7 mouse cellular contexts compared by ENCODE assay signal in genomic region chr7:16308093-16308492, GRCm38 (mm10). TPM values are rescaled to one million over a fixed set of nuclear protein-coding genes. Genes with fewer than 3 reads are reported as not detected.
DNase-seq lines count a peak whose midpoint lies in the region; ATAC-seq and TF ChIP-seq lines count a peak whose summit lies in the region.
"Not testable (repeated sequence)": the region's sequence is repeated elsewhere in the genome, so short reads cannot be mapped to it uniquely, and the experiment has no call there.

Bbc3 (plus strand) TSS chr7:16308393.

- H3K27me3 ChIP-seq in forebrain, embryonic 16.5 days (replicated peaks; ENCODE audit: control insufficient read depth, insufficient read depth, low read length); hindbrain, embryonic 11.5 days (ENCODE audit: control insufficient read depth, insufficient read depth, low read length); kidney, postnatal 0 days (ENCODE audit: insufficient read depth, low read length); lung, embryonic 16.5 days (ENCODE audit: control insufficient read depth, insufficient read depth, low read depth, low read length); neural tube, embryonic 12.5 days (replicated peaks): not testable (repeated sequence)
- peaks cover 29% of the 10 kb centered on the region for H3K27me3 ChIP-seq in limb, embryonic 12.5 days

- ATAC-seq in forebrain, embryonic 16.5 days; hindbrain, embryonic 11.5 days (ENCODE audit: low FRiP score); kidney, postnatal 0 days (replicated peaks; ENCODE audit: low FRiP score, low read depth); limb, embryonic 12.5 days (ENCODE audit: insufficient number of reproducible peaks, insufficient read depth, low FRiP score, low TSS enrichment, low read depth); lung, embryonic 16.5 days (ENCODE audit: low read depth); neural tube, embryonic 12.5 days (ENCODE audit: low FRiP score, low read depth): not testable (repeated sequence)

- TF ChIP-seq POLR2A in cortical plate, adult 2 months (IDR thresholded peaks at IDR 0.05; ENCODE audit: extremely low read depth, insufficient read depth, low read length): not testable (repeated sequence)

- peak within 1 kb of the TSS; percentile 98 for H3K4me3 ChIP-seq in cortical plate, adult 2 months (ENCODE audit: insufficient read depth, low read length)
- H3K4me3 ChIP-seq in forebrain, embryonic 16.5 days (replicated peaks; ENCODE audit: low read length): peak within 1 kb of the TSS; percentile 75
- peak within 1 kb of the TSS; percentile 73 for H3K4me3 ChIP-seq in hindbrain, embryonic 11.5 days (ENCODE audit: low read depth, low read length)
- peak within 1 kb of the TSS; percentile 80 for H3K4me3 ChIP-seq in kidney, postnatal 0 days (replicated peaks; ENCODE audit: low read depth, low read length)
- peak within 1 kb of the TSS; percentile 69 for H3K4me3 ChIP-seq in limb, embryonic 12.5 days (replicated peaks)
- H3K4me3 ChIP-seq in lung, embryonic 16.5 days (ENCODE audit: low read length): peak within 1 kb of the TSS; percentile 72
- H3K4me3 ChIP-seq in neural tube, embryonic 12.5 days: peak within 1 kb of the TSS; percentile 80

- DNase-seq in hindbrain, embryonic 11.5 days (ENCODE audit: low spot score); kidney, postnatal 0 days (ENCODE audit: low spot score): not testable (repeated sequence)

- H3K9me3 ChIP-seq in forebrain, embryonic 16.5 days (ENCODE audit: control insufficient read depth, low read length); hindbrain, embryonic 11.5 days (ENCODE audit: control insufficient read depth, low read length); kidney, postnatal 0 days (replicated peaks; ENCODE audit: low read length); limb, embryonic 12.5 days; lung, embryonic 16.5 days (ENCODE audit: control insufficient read depth, low read length); neural tube, embryonic 12.5 days: not testable (repeated sequence)

- peak within 1 kb of the TSS; percentile 63 for H3K9ac ChIP-seq in forebrain, embryonic 16.5 days (replicated peaks; ENCODE audit: low read depth, low read length)
- H3K9ac ChIP-seq in hindbrain, embryonic 11.5 days (ENCODE audit: low read depth, low read length): peak within 1 kb of the TSS; percentile 61
- peak within 1 kb of the TSS; percentile 67 for H3K9ac ChIP-seq in kidney, postnatal 0 days (ENCODE audit: low read depth, low read length)
- H3K9ac ChIP-seq in limb, embryonic 12.5 days (replicated peaks): peak within 1 kb of the TSS; percentile 53; the same call in 1 of the 2 replicates
- H3K9ac ChIP-seq in lung, embryonic 16.5 days (ENCODE audit: low read length): peak within 1 kb of the TSS; percentile 71
- H3K9ac ChIP-seq in neural tube, embryonic 12.5 days: peak within 1 kb of the TSS; percentile 66

- peak within 1 kb of the TSS; percentile 38; the same call in 1 of the 2 replicates for H3K27ac ChIP-seq in cortical plate, adult 2 months (ENCODE audit: insufficient read depth, low read length)
- H3K27ac ChIP-seq in forebrain, embryonic 16.5 days (ENCODE audit: low read length); neural tube, embryonic 12.5 days: not testable (repeated sequence)
- 0 out of 2 replicates have a peak within 1 kb of the TSS, but pooled peaks have one; percentile 27 for H3K27ac ChIP-seq in hindbrain, embryonic 11.5 days (ENCODE audit: low read depth, low read length)
- H3K27ac ChIP-seq in kidney, postnatal 0 days: peak within 1 kb of the TSS; percentile 70; the same call in 1 of the 2 replicates
- H3K27ac ChIP-seq in limb, embryonic 12.5 days: peak within 1 kb of the TSS; percentile 41; the same call in 1 of the 2 replicates
- peak within 1 kb of the TSS; percentile 16; the same call in 1 of the 2 replicates for H3K27ac ChIP-seq in lung, embryonic 16.5 days (ENCODE audit: low read length)

- WGBS in forebrain, embryonic 16.5 days: 62% methylated on average over 1 of the region's 1 CpGs
- 61% methylated on average over 1 of the region's 1 CpGs for WGBS in hindbrain, embryonic 11.5 days
- 50% methylated on average over 1 of the region's 1 CpGs for WGBS in kidney, postnatal 0 days
- 48% methylated on average over 1 of the region's 1 CpGs for WGBS in limb, embryonic 12.5 days
- WGBS in lung, embryonic 16.5 days: 19% methylated on average over 1 of the region's 1 CpGs
- 77% methylated on average over 1 of the region's 1 CpGs for WGBS in neural tube, embryonic 12.5 days

- not testable (repeated sequence) for H3K36me3 ChIP-seq in forebrain, embryonic 16.5 days (ENCODE audit: control insufficient read depth, insufficient read depth); hindbrain, embryonic 11.5 days (ENCODE audit: control insufficient read depth, insufficient read depth, low read length); kidney, postnatal 0 days (ENCODE audit: insufficient read depth, low read length); limb, embryonic 12.5 days; lung, embryonic 16.5 days (ENCODE audit: control insufficient read depth, insufficient read depth, low read length); neural tube, embryonic 12.5 days

- H3K4me1 ChIP-seq in cortical plate, adult 2 months (ENCODE audit: control insufficient read depth, insufficient read depth, low read length); hindbrain, embryonic 11.5 days (replicated peaks; ENCODE audit: control insufficient read depth, insufficient read depth, low read length): not testable (repeated sequence)
- peaks cover 36% of the 10 kb centered on the region for H3K4me1 ChIP-seq in forebrain, embryonic 16.5 days (replicated peaks; ENCODE audit: control insufficient read depth, insufficient read depth, low read length)
- peaks cover 18% of the 10 kb centered on the region; the same call in 1 of the 2 replicates for H3K4me1 ChIP-seq in kidney, postnatal 0 days (replicated peaks; ENCODE audit: insufficient read depth, low read length)
- H3K4me1 ChIP-seq in limb, embryonic 12.5 days (replicated peaks): peaks cover 46% of the 10 kb centered on the region
- H3K4me1 ChIP-seq in lung, embryonic 16.5 days (replicated peaks; ENCODE audit: control insufficient read depth, insufficient read depth, low read length): peaks cover 38% of the 10 kb centered on the region
- peaks cover 42% of the 10 kb centered on the region for H3K4me1 ChIP-seq in neural tube, embryonic 12.5 days

- H3K4me2 ChIP-seq in forebrain, embryonic 16.5 days (ENCODE audit: low read length): peak within 1 kb of the TSS; percentile 98
- peak within 1 kb of the TSS; percentile 98 for H3K4me2 ChIP-seq in hindbrain, embryonic 11.5 days (replicated peaks; ENCODE audit: low read depth, low read length)
- H3K4me2 ChIP-seq in kidney, postnatal 0 days (ENCODE audit: low read length): peak within 1 kb of the TSS; percentile 99
- H3K4me2 ChIP-seq in limb, embryonic 12.5 days: peak within 1 kb of the TSS; percentile 99
- peak within 1 kb of the TSS; percentile 100 for H3K4me2 ChIP-seq in lung, embryonic 16.5 days (ENCODE audit: low read depth, low read length)
- peak within 1 kb of the TSS; percentile 99 for H3K4me2 ChIP-seq in neural tube, embryonic 12.5 days (replicated peaks)

- not testable (repeated sequence) for TF ChIP-seq CTCF in cortical plate, adult 2 months (IDR thresholded peaks at IDR 0.05; ENCODE audit: extremely low read depth, insufficient read depth, low read length); kidney, postnatal 0 days (IDR thresholded peaks at IDR 0.05; ENCODE audit: low read depth)

RNA-seq across cellular contexts. Expression of gene Bbc3, which starts in this region (rescaled TPM):
- polyA plus RNA-seq in cortical plate, adult 2 months (2012; rRNA removed): 8.1 and 11.2 TPM in 2 replicates
- 17.6 and 18.9 TPM in 2 replicates for polyA plus RNA-seq in forebrain, embryonic 16.5 days (2015; fragmentation: Nextera tagmentation; extraction: Ambion mirVana)
- 6.4 and 8.1 TPM in 2 replicates for polyA plus RNA-seq in hindbrain, embryonic 11.5 days (2014; fragmentation: Nextera tagmentation; extraction: Ambion mirVana)
- polyA plus RNA-seq in kidney, postnatal 0 days (2015; fragmentation: Nextera tagmentation; extraction: Ambion mirVana): 12.4 and 13.1 TPM in 2 replicates
- polyA plus RNA-seq in limb, embryonic 12.5 days (2016; fragmentation: Nextera tagmentation; extraction: Ambion mirVana): 8.2 and 9.3 TPM in 2 replicates
- 12.4 and 14.3 TPM in 2 replicates for polyA plus RNA-seq in lung, embryonic 16.5 days (2015; fragmentation: Nextera tagmentation; extraction: Ambion mirVana)
- 22.7 and 25.0 TPM in 2 replicates for polyA plus RNA-seq in neural tube, embryonic 12.5 days (2016; fragmentation: Nextera tagmentation; extraction: Ambion mirVana)
